19 mouse cellular contexts compared by ENCODE assay signal in the genomic region with DNA sequence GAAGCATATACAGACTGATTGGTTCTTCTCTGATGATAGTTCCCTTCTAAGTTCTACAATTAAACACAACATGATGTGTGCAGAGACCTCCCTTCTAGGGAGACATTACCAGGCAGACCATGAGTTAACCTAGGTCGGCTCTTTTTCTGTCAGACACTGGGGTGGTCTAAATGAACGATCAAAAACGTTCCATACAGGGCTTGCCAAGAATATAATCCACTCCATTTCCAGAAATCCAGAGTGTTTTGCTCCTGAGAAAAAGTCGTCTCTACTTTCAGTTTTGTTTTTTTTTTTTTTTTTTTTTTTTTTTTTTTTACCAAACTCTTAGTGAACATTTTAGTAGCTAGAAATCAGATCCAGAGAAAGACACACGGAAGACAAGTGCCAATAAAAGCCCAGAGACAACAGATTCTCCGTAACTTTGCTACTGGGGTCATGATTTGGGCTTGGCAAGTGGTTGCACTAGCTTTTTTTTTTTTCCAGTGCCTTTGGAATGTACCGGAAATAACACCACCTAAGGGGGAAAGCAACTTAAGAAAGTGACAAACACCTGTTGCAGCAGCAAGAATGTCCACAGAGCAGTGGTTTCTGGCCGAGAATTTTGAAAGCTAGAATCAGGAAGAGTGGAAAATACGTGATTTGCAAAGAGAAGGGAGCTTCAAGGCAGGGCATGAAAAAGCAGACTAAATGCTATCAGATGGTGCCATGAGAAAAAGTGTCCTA. TPM values are rescaled to one million over a fixed set of nuclear protein-coding genes. Genes with fewer than 3 reads are reported as not detected.
DNase-seq lines count a peak whose midpoint lies in the region; ATAC-seq lines count a peak whose summit lies in the region.
"Had no signal": no experiment of that assay in that cellular context is flagged by ENCODE, and none has a peak within 500 bp of the region (broad histone marks: within the 10 kb centered on the region; RNA-seq: fewer than 3 reads in every experiment).

No protein-coding gene starts in this region.

- H3K4me1 ChIP-seq in heart, embryonic 14.5 days (ENCODE audit: control insufficient read depth in 2 of 2, insufficient read depth in 2 of 2, low read length in 2 of 2), result no peaks in the 10 kb centered on the region; a peak in 1 of 4 replicates
- peaks cover 9% of the 10 kb centered on the region; the same call in 1 of the 2 replicates for H3K4me1 ChIP-seq in limb, embryonic 13.5 days
- H3K4me1 ChIP-seq in limb, embryonic 10.5 days, result no peaks in the 10 kb centered on the region
- H3K4me1 ChIP-seq in brown adipose tissue, adult 24 weeks (ENCODE audit: control insufficient read depth, insufficient read depth, insufficient read length, low read length), result no peaks in the 10 kb centered on the region
- 0 out of 2 replicates have a peak, but pooled peaks cover 3% of the 10 kb centered on the region for H3K4me1 ChIP-seq in stomach, embryonic 15.5 days
- no peaks in the 10 kb centered on the region for H3K4me1 ChIP-seq in forebrain, embryonic 13.5 days
- H3K4me1 ChIP-seq: forebrain, embryonic 10.5 days; limb, embryonic 12.5 days had no signal

- no peaks in the 10 kb centered on the region for H3K9me3 ChIP-seq in heart, embryonic 14.5 days (ENCODE audit: control insufficient read depth, low read length)
- no peaks in the 10 kb centered on the region for H3K9me3 ChIP-seq in limb, embryonic 13.5 days
- H3K9me3 ChIP-seq in limb, embryonic 10.5 days (replicated peaks), result no peaks in the 10 kb centered on the region
- H3K9me3 ChIP-seq in stomach, embryonic 15.5 days, result no peaks in the 10 kb centered on the region
- H3K9me3 ChIP-seq in forebrain, embryonic 13.5 days (replicated peaks), result no peaks in the 10 kb centered on the region
- H3K9me3 ChIP-seq: forebrain, embryonic 10.5 days; limb, embryonic 12.5 days had no signal

- 50% methylated on average over 9 of the region's 9 CpGs for WGBS in heart, embryonic 14.5 days
- WGBS in limb, embryonic 13.5 days, result 34% methylated on average over 9 of the region's 9 CpGs
- 80% methylated on average over 9 of the region's 9 CpGs for WGBS in limb, embryonic 10.5 days
- WGBS in stomach, embryonic 15.5 days, result 38% methylated on average over 9 of the region's 9 CpGs
- 84% methylated on average over 9 of the region's 9 CpGs for WGBS in forebrain, embryonic 13.5 days

- H3K4me3 ChIP-seq in heart, embryonic 14.5 days (ENCODE audit: control insufficient read depth in 1 of 2, insufficient read depth in 1 of 2, low read depth in 1 of 2, low read length in 2 of 2), result no peak overlapping the region
- H3K4me3 ChIP-seq in limb, embryonic 13.5 days, result peak overlapping the region; percentile 17
- no peak overlapping the region for H3K4me3 ChIP-seq in limb, embryonic 10.5 days
- H3K4me3 ChIP-seq in brown adipose tissue, adult 24 weeks (ENCODE audit: insufficient read depth, low read depth, low read length), result peak overlapping the region; percentile 31
- H3K4me3 ChIP-seq in stomach, embryonic 15.5 days (replicated peaks), result no peak overlapping the region
- H3K4me3 ChIP-seq in forebrain, embryonic 13.5 days, result no peak overlapping the region
- H3K4me3 ChIP-seq: forebrain, embryonic 10.5 days; layer of hippocampus, adult 2 months; limb, embryonic 12.5 days had no signal

- H3K27me3 ChIP-seq in heart, embryonic 14.5 days (ENCODE audit: control insufficient read depth, insufficient read depth, low read length), result no peaks in the 10 kb centered on the region
- H3K27me3 ChIP-seq in limb, embryonic 13.5 days, result no peaks in the 10 kb centered on the region
- H3K27me3 ChIP-seq in limb, embryonic 10.5 days (ENCODE audit: low read depth, poor library complexity, severe bottlenecking), result no peaks in the 10 kb centered on the region
- H3K27me3 ChIP-seq in stomach, embryonic 15.5 days (replicated peaks), result no peaks in the 10 kb centered on the region
- no peaks in the 10 kb centered on the region for H3K27me3 ChIP-seq in forebrain, embryonic 13.5 days
- H3K27me3 ChIP-seq: limb, embryonic 12.5 days had no signal

- H3K9ac ChIP-seq in heart, embryonic 14.5 days (ENCODE audit: low read length), result no peak overlapping the region
- no peak overlapping the region for H3K9ac ChIP-seq in limb, embryonic 13.5 days
- H3K9ac ChIP-seq in stomach, embryonic 15.5 days, result no peak overlapping the region
- no peak overlapping the region for H3K9ac ChIP-seq in forebrain, embryonic 13.5 days
- H3K9ac ChIP-seq: hindbrain, embryonic 14.5 days; limb, embryonic 12.5 days; lung, embryonic 14.5 days had no signal

- no peak overlapping the region for H3K27ac ChIP-seq in heart, embryonic 14.5 days (replicated peaks in 1 of 2; ENCODE audit: control insufficient read depth in 1 of 2, insufficient read depth in 1 of 2, low read depth in 2 of 2, low read length in 2 of 2)
- H3K27ac ChIP-seq in limb, embryonic 13.5 days, result peak overlapping the region; percentile 56; the same call in 1 of the 2 replicates
- H3K27ac ChIP-seq in limb, embryonic 10.5 days, result no peak overlapping the region
- H3K27ac ChIP-seq in brown adipose tissue, adult 24 weeks (replicated peaks; ENCODE audit: low read depth, low read length), result no peak overlapping the region
- H3K27ac ChIP-seq in stomach, embryonic 15.5 days, result peak overlapping the region; percentile 38; the same call in 1 of the 2 replicates
- H3K27ac ChIP-seq in forebrain, embryonic 13.5 days, result no peak overlapping the region
- H3K27ac ChIP-seq: forebrain, embryonic 10.5 days; hindbrain, embryonic 14.5 days; layer of hippocampus, adult 2 months; limb, embryonic 12.5 days had no signal

- H3K4me2 ChIP-seq in heart, embryonic 14.5 days (ENCODE audit: low read length), result 0 out of 2 replicates have a peak overlapping the region, but pooled peaks have one; percentile 3
- H3K4me2 ChIP-seq in limb, embryonic 13.5 days (replicated peaks), result peak overlapping the region; percentile 42
- H3K4me2 ChIP-seq in stomach, embryonic 15.5 days, result peak overlapping the region; percentile 24; the same call in 1 of the 2 replicates
- H3K4me2 ChIP-seq in forebrain, embryonic 13.5 days, result no peak overlapping the region
- H3K4me2 ChIP-seq: hindbrain, embryonic 14.5 days; limb, embryonic 12.5 days; lung, embryonic 14.5 days had no signal

- no peak for ATAC-seq in heart, embryonic 14.5 days (ENCODE audit: insufficient number of reproducible peaks, insufficient read depth, low FRiP score, low read depth)
- ATAC-seq in limb, embryonic 13.5 days (ENCODE audit: low FRiP score, low read depth), result no peak
- ATAC-seq in stomach, embryonic 15.5 days (ENCODE audit: insufficient read depth, low FRiP score, low read depth), result no peak; the same call in 1 of the 2 replicates
- ATAC-seq in forebrain, embryonic 13.5 days, result no peak
- ATAC-seq in frontal cortex, adult (ENCODE audit: low TSS enrichment), result no peak
- ATAC-seq: activated CD4-positive, CD25-positive, alpha-beta regulatory T cell, adult 4 months; CD4-positive, CD25-positive, alpha-beta regulatory T cell, adult 4 months had no signal

- no peak for DNase-seq in heart, adult 8-10 months (ENCODE audit: low spot score)
- DNase-seq in limb, embryonic 10.5 days (ENCODE audit: low spot score), result no peak
- DNase-seq: cerebellum, postnatal 25 days; kidney, adult 11 months; lung, embryonic 14.5 days; midbrain, embryonic 14.5 days; thymus, postnatal 36 days had no signal

- H3K36me3 ChIP-seq in heart, embryonic 14.5 days (ENCODE audit: control insufficient read depth, insufficient read depth, low read length), result no peaks in the 10 kb centered on the region
- no peaks in the 10 kb centered on the region for H3K36me3 ChIP-seq in limb, embryonic 13.5 days
- H3K36me3 ChIP-seq in limb, embryonic 10.5 days, result no peaks in the 10 kb centered on the region
- no peaks in the 10 kb centered on the region for H3K36me3 ChIP-seq in stomach, embryonic 15.5 days
- H3K36me3 ChIP-seq in forebrain, embryonic 13.5 days (ENCODE audit: poor library complexity, severe bottlenecking), result no peaks in the 10 kb centered on the region
- H3K36me3 ChIP-seq: forebrain, embryonic 10.5 days; limb, embryonic 12.5 days had no signal

RNA-seq across cellular contexts. Expression of a gene that starts 0.8 kb away (rescaled TPM):
- polyA plus RNA-seq in heart, embryonic 14.5 days (2014; fragmentation: Nextera tagmentation; extraction: Ambion mirVana), result not detected in 2 replicates
- under 1 TPM; 0.31 to 0.88 (median 0.50) TPM for total RNA-seq in heart, adult 8-10 months (2022)
- polyA plus RNA-seq in limb, embryonic 13.5 days (2015; fragmentation: Nextera tagmentation; extraction: Ambion mirVana), result 9.2 and 9.8 TPM in 2 replicates
- 0.26 TPM in 1 of 2 replicates, not detected in the other for polyA plus RNA-seq in limb, embryonic 10.5 days (2016; fragmentation: Nextera tagmentation; extraction: Ambion mirVana)
- 0.32 and 1.0 TPM in 2 replicates for polyA plus RNA-seq in brown adipose tissue, adult 24 weeks (2012; ENCODE audit: insufficient read depth, insufficient read length, missing spikeins)
- 0.53 and 0.62 TPM in 2 replicates for polyA plus RNA-seq in stomach, embryonic 15.5 days (2015; fragmentation: Nextera tagmentation; extraction: Ambion mirVana)
- 0.10 TPM in 1 of 2 replicates, not detected in the other for polyA plus RNA-seq in forebrain, embryonic 13.5 days (2015; fragmentation: Nextera tagmentation; extraction: Ambion mirVana)
- polyA plus RNA-seq: activated CD4-positive, CD25-positive, alpha-beta regulatory T cell, adult 4 months; CD4-positive, CD25-positive, alpha-beta regulatory T cell, adult 4 months; lung, embryonic 14.5 days; midbrain, embryonic 14.5 days had no signal

Comparison
In these comparisons a context has a peak if more than half of its experiments do, and no peak if none do; other contexts are left out.
1. H3K27ac ChIP-seq: peak in limb, embryonic 13.5 days (single experiment) and stomach, embryonic 15.5 days (single experiment); none in heart, embryonic 14.5 days (0 of 2), limb, embryonic 10.5 days (single experiment), brown adipose tissue, adult 24 weeks (single experiment) and forebrain, embryonic 13.5 days (single experiment).
2. H3K4me3 ChIP-seq: peak in limb, embryonic 13.5 days (single experiment) and brown adipose tissue, adult 24 weeks (single experiment); none in heart, embryonic 14.5 days (0 of 2), limb, embryonic 10.5 days (single experiment), stomach, embryonic 15.5 days (single experiment) and forebrain, embryonic 13.5 days (single experiment).